Mouse (Mus musculus) embryonic stem cell, embryonic (primary cell): ENCODE measurements around the gene Gm43191.
"Not testable (repeated sequence)": the region's sequence is repeated elsewhere in the genome, so short reads cannot be mapped to it uniquely, and the experiment has no call there.

Experiments
- CTCF ChIA-PET, 4 experiments: fragments of 300-600 bp in 2 of 4; fragments of 350-600 bp in 2 of 4; sonication (Branson Sonifier 250); formaldehyde crosslinking; loops; one replicate each; lab custom pipeline; 2022; ENCODE audit warnings: inconsistent platforms in 2 of 4; lab: Charles Lee
- POLR2A ChIA-PET, 4 experiments: fragments of 300-600 bp in 2 of 4; fragments of 350-600 bp in 2 of 4; sonication (Branson Sonifier 250); formaldehyde crosslinking; loops; one replicate each; lab custom pipeline; 2022; ENCODE audit warnings: antibody characterized with exemption in 4 of 4, inconsistent platforms in 1 of 4; lab: Charles Lee

The Gm43191 gene

DNA sequence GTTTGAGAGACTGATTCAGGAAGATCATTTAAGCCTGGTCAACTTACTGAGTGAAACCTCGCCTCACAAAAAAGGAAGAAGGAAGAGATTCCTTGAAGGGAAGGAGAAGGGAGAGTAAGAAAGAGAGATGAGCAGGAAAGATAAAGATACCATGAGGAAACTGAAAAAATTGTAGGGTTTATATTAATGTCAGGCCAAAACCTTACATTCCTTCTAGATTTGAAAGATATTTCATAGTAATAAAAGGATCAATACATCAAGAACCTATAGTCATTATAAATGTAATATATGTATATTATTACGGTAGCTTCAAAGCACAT is 14.6 kb upstream of the Gm43191 start:
- ChIA-PET POLR2A (interaction anchor here in 2 of 4 experiments (0.5 to 1.0 kb wide), 3 partner anchors 9 to 260 kb away, joined by 3 to 5 read pairs (median 4); no protein-coding TSS in a partner anchor), CTCF (no interaction called here)

DNA sequence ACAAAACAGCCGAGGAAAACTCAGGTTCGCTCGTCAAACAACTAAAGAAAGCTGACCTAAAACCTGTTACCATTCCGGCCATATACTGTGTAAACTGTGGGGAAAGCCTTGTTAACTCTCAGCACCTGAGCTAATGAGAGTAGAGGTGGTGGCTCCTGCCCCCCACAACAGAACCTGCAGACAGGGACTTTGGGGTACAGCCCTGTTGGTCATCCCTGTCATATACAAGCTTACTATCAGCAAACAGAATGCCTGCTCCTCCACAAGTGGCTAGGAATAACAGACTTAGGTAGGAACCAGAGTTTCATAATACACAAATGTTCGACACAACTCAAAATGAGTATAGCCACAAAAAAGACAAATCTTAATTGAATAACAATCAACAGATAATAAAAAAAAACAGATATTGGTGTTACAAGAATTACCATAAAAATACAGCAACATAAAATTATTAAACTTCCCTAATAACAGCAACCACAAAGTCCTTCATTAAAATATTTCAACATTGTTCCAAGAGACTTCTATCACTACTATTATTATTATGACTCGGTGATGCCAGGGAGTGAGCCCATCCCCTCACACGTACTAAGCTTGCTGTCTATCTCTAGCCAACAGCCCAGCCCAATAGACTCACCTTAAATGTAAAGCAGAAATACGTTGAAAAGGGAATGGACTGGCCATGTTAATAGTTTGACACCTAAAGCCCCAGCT is 14.1 kb upstream of the Gm43191 start:
- ChIA-PET CTCF (no interaction called here), POLR2A (interaction anchor here in 3 of 4 experiments (0.5 to 1.0 kb wide), 3 partner anchors 9 to 260 kb away, joined by 3 to 5 read pairs (median 4); no protein-coding TSS in a partner anchor)

DNA sequence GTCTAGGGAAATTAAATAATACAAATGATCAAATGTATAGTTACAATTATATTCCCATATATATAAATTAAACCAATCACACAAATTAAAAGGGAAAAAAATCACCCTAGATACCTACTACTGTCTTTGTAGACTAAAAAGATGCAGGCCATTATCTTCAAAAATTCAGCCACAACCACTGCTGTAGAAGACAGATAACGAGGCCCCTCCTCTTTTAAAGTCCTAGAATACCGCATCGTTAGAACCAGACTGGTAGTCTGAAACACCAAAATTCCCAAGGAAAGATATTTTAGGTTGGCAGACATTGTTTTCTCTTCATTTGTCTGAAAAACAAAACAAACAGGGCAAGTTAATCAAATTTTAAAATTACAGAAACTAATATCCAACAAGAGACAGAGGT is 13.3 kb upstream of the Gm43191 start:
- ChIA-PET CTCF (no interaction called here), POLR2A (interaction anchor here in 1 of 4 experiments (1.0 kb wide), 1 partner anchor 35 kb away, joined by 3 read pairs; no protein-coding TSS in a partner anchor)

DNA sequence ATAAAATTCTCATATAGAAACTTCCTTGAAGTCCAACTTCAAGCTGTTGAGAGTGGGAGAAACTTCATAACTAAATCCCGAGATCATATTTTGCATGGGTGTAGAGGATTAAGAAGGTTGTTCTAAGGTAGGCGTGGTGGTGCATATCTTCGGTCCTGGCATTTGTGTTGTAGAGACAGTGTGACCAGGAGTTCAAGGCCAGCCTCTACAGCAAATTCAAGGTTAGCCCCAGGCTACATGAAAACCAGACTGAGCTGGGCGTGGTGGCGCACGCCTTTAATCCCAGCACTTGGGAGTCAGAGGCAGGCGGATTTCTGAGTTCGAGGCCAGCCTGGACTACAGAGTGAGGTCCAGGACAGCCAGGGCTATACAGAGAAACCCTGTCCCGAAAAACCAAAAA is 16.8 kb downstream of the Gm43191 start:
- POLR2A ChIA-PET: interaction anchor here in 3 of 4 experiments (0.8 to 7.9 kb wide), 16 partner anchors 9 to 90 kb away, joined by 3 to 65 read pairs (median 4); partner anchors contain the start of genes Sass6 (in 2 of the 3) and Gm43191 (in 1 of the 3)
- CTCF ChIA-PET: interaction anchor here in 1 of 4 experiments (0.6 kb wide), 1 partner anchor 242 kb away, joined by 8 read pairs; no protein-coding TSS in a partner anchor

DNA sequence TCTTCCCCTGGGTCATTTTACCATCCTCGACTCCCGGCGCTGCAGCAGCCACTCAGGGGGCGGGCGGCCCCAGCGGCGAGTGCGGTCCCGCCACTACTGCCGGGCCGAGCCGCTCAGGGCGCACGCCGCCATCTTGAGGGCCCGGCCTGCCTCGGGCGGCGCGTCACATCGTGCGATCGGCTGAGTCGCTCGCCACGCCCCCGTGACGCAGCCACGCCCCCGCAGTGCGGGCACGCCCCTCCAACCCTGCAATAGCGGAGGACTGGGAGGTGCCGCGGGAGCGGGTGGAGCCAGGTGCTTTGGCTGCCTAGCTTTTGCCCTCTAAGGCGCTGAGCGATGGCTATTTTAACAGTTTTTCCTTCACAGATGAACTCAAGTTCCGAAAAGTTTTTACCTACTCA is 18.6 kb downstream of the Gm43191 start, which contains the start of gene Mfsd14a:
Gene Mfsd14a (minus strand): TSS at position 215 of the 401 bp plus-strand sequence.
- ChIA-PET POLR2A (interaction anchor here in 2 of 4 experiments (0.6 to 7.9 kb wide), 21 partner anchors 8 to 775 kb away, joined by 3 to 65 read pairs (median 4); partner anchors contain the start of genes Dbt (in 1 of the 2), Dph5 (in 1 of the 2), Rtca (in 1 of the 2) and Sass6 (in 1 of the 2)), CTCF (no interaction called here)

DNA sequence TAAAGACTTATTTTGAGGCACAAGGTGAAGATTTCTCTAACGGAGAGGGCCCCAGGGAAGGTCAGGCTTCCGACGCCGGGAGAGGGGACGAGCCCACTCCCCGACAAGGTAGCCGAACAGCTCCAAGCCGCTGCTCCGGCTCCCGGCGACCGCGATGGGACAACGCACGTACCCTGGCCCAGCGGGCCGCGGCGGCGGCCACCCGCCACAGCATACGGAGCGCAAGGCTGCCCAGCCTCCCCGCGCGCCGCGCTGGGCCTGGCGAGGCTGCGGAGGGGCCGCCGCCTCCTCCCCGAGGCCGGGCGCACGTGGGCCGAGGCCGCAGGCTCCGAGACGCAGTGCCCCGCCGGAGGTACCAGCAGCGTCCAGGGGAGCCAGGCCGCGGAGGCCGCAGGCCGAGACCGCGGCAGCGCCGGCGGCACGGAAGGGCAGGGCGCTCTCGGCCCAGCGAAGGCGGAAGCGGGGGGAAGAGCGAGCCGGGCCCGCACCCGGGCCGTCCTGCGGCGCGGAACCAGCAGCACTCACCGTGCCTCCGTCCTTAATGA is 19.1 kb downstream of the Gm43191 start:
- CTCF ChIA-PET: no interaction called here

DNA sequence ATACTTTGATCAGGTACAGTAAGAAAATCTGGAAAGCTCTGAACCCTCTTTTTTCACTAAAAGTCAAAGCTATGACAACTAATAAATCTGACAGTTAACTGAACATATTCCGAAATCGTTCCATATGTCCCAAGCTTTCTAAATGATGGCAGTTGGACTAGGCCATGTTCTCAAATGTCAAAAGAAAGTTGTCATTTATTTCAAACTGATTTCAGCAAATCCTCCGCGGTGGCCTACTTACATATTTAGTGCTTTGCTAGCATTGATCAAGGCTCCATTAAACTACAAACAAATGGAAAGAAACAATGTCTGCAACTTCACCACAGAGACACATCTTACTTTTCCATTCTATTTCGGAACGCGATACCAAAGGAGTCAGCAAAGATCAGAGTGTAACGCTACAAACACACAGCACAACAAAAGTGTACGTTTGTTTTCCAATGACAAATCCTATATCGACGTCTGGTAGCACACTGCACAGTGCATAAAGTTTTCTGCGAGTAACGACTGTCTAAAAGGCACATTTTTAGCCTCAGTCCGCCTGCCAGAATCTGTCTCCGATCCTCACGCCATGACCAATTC is 19.7 kb downstream of the Gm43191 start:
- ChIA-PET POLR2A (interaction anchor here in 3 of 4 experiments (0.6 to 13.9 kb wide), 22 partner anchors 9 to 333 kb away, joined by 3 to 193 read pairs (median 4); partner anchors contain the start of genes Gm43191 (in 1 of the 3), Sass6 (in 1 of the 3) and Slc35a3 (in 1 of the 3)), CTCF (no interaction called here)

More for the DNA sequence above, 19.1 kb downstream of the Gm43191 start:
- POLR2A ChIA-PET: interaction anchor here in 3 of 4 experiments (0.6 to 13.9 kb wide), 26 partner anchors 9 to 774 kb away, joined by 3 to 193 read pairs (median 4); partner anchors contain the start of genes Dbt (in 1 of the 3), Dph5 (in 1 of the 3), Rtca (in 1 of the 3) and Sass6 (in 1 of the 3)

DNA sequence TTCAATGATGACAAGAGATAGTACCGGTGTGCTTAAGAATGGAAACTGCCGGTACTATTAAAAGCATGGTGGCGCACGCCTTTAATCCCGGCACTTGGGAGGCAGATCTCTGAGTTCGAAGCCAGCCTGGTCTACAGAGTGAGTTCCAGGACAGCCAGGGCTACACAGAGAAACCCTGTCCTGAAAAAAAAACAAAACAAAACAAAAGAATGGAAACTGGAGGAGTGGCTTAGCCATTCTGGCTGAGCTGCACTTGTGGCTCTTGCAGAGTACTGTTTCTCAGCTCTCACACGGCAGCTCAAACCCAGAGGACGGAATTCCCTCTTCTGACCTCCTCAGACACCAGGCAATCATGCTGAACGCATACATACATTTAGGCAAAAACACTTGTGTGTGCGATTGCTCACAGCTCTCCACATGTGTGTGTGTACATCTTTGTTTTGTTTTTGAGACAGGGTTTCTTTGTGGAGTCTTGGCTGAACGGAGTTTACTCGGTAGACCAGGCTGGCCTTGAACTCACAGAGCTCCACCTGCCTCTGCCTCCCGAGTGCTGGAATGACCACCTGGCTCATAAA is 21.1 kb downstream of the Gm43191 start:
- CTCF ChIA-PET: no interaction called here
- POLR2A ChIA-PET: interaction anchor here in 3 of 4 experiments (0.6 to 13.9 kb wide), 42 partner anchors 9 to 328 kb away, joined by 3 to 193 read pairs (median 4); partner anchors contain the start of genes Gm43191 (in 2 of the 3), Sass6 (in 2 of the 3), Dbt (in 1 of the 3) and Slc35a3 (in 1 of the 3)

DNA sequence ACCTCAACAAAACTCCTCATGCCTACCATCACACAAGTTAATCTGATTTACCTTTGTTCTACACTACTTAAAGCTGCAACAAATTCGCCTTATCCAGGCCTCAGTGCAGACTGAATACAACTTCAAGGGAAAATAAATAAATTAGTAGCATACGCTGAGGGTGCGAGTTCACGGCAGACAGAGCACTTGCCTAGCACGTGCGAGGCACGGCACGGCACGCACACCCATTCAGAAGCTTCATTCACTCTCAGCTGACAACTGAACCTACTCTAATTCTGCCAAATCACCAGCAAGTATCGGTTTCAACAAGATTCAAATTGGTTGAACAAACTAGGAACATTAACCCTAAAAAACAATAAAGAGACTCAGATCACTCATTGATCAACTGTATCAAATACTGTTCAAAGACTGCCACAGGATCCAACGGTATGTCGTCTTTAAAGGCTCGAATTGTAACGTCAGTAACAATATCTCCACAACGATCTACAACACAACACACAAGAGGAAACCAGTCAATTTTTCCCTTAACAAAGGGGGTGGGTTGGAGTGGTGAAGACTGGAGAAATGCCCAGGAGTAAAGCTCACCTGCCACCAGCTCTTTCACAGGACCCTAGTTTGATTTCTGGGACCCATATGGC is 22.0 kb downstream of the Gm43191 start:
- ChIA-PET POLR2A (interaction anchor here (0.6 to 13.9 kb wide), 28 partner anchors 8 to 318 kb away, joined by 3 to 193 read pairs (median 4); partner anchors contain the start of genes Gm43191 (in 2 of the 4), Dbt (in 1 of the 4), Sass6 (in 1 of the 4) and Slc35a3 (in 1 of the 4)), CTCF (interaction anchor here in 1 of 4 experiments (0.7 kb wide), 1 partner anchor 294 kb away, joined by 3 read pairs; no protein-coding TSS in a partner anchor)

DNA sequence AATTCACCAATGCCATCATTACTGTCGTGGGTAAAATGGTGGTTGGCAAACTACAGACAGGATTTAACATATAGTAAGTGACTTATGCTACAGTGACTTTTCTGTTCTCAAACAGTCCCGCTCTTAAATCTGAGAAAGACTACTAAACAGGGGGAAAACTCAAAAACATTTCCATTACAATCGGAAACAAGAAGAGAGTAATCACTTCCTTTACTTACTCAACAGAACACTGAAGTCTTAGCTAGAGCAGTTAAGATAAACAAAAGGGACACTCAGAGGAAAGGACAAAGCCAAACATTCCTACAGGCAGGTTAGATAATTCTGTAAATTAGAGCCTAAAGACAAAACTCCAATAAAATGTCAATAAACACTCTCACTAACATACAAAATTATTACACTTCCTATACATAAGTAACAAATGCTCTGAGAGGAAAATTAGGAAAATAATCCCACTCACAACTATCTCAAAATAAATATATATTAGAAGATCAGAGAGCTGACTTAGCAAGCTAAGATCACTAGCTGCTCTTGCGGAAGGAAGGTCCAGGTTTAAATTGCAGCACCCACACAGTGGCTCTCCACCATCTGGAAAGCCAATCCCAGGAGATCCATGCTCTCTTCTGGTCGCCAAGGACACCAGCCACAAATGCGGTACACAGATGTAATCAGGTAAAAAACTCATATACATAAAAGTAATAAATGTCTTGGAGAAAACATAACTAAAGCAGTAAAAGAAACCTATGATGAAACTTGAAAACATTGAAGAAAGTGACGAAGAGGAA is 24.7 kb downstream of the Gm43191 start:
- POLR2A ChIA-PET: interaction anchor here in 3 of 4 experiments (0.6 to 13.9 kb wide), 21 partner anchors 9 to 143 kb away, joined by 3 to 193 read pairs (median 4); partner anchors contain the start of genes Dbt (in 1 of the 3), Sass6 (in 1 of the 3) and Slc35a3 (in 1 of the 3)
- CTCF ChIA-PET: interaction anchor here in 2 of 4 experiments (0.5 to 1.4 kb wide), 2 partner anchors 92 to 323 kb away, joined by 4 to 6 read pairs; no protein-coding TSS in a partner anchor

DNA sequence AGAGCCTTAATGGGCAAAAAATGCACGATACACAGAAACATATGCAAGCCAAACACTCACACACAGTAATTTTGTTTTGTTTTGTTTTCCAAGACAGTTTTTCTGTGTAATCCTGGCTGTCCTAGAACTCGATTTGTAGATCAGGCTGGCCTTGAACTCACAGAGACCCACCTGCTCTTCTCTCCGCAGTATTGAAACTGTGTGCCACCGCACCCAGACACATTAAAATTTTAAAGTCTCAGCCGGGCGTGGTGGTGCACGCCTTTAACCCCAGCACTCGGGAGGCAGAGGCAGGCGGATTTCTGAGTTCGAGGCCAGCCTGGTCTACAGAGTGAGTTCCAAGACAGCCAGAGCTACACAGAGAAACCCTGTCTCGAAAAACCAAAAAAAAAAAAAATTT is 27.0 kb downstream of the Gm43191 start:
- POLR2A ChIA-PET: interaction anchor here in 2 of 4 experiments (1.3 to 13.9 kb wide), 3 partner anchors 8 to 18 kb away, joined by 3 to 193 read pairs (median 65); partner anchors contain the start of gene Mfsd14a (in 1 of the 2)

DNA sequence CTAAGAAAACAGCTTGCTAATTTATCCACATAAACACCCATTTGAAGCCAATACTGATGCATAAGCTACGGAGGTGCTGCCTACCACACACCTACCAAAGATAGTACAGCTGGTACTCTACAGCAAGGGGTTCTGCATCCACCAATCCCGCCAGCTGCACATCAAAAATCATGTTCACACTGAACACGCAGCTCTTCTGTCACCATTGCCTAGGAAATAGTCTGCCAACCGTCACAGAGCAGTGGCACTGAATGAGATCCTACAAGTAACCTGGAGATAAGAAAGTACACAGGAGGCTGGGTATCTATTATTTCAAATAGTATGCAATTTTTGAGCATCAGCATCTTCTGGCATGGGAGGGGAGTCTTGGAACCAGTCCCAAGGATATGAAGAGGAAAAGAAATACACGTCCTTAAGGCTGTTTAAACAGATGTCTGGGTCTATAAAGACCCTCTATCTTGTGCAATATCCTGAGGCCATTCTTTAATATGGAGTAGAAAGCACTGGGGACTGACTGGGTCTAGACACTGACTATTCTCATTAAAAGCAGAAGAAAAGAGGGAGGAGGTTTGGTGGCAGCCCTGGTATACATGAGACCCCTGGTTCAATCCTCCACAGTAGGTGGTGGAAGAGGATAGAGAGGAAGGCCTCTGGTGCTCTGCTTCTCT is 27.6 kb downstream of the Gm43191 start:
- ChIA-PET POLR2A (interaction anchor here in 2 of 4 experiments (1.3 to 13.9 kb wide), 4 partner anchors 8 to 18 kb away, joined by 3 to 193 read pairs (median 34); partner anchors contain the start of gene Mfsd14a (in 1 of the 2)), CTCF (no interaction called here)

More for the DNA sequence above, 27.0 kb downstream of the Gm43191 start:
- CTCF ChIA-PET: not testable (repeated sequence)

DNA sequence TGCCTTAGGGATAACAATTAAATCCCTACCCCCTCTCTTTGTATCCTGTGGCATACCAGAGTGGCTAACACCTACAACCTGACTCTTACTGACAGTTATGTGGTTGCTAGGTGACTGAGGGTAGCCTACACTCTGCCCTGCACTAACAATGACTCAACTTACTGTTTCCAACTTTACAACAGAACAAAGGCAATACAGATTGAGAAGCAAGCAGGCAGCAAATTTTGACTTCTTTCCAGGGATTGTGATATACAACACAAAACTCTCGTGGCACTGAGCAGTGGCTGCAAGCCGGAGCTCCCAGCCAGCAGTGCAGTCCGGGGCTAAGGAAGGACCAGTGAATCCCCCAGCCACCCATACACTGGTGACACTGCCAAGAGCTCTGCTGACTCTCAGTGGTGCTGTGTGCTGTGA is 29.0 kb downstream of the Gm43191 start:
- ChIA-PET CTCF (no interaction called here), POLR2A (interaction anchor here in 2 of 4 experiments (0.8 to 13.9 kb wide), 5 partner anchors 8 to 20 kb away, joined by 3 to 193 read pairs (median 4); partner anchors contain the start of gene Mfsd14a (in 1 of the 2))

DNA sequence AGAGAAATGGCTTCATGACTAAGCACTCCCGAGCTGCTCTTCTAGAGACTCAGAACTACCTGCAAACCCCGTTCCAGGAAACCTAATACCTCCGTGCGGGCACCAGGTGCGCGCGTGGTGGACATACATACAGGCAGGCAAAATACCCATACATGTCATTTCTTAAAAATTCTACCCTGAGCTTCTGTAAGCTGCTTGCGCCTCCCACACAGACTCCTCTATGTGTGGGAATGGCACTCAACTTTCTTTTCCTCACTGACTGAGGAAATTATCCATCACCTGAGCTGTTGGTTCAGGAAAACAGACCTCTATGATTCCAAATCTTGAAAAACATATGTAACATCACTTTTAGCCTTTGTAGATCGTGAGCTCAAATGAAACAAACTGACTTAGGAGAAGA is 30.4 kb downstream of the Gm43191 start:
- ChIA-PET CTCF (interaction anchor here in 2 of 4 experiments (0.6 to 1.2 kb wide), 4 partner anchors 11 to 139 kb away, joined by 3 read pairs; no protein-coding TSS in a partner anchor), POLR2A (interaction anchor here (0.6 to 13.9 kb wide), 17 partner anchors 9 to 311 kb away, joined by 3 to 193 read pairs (median 5); partner anchors contain the start of genes Mfsd14a (in 2 of the 4), Cdc14a (in 1 of the 4), Gm43191 (in 1 of the 4) and Sass6 (in 1 of the 4))

DNA sequence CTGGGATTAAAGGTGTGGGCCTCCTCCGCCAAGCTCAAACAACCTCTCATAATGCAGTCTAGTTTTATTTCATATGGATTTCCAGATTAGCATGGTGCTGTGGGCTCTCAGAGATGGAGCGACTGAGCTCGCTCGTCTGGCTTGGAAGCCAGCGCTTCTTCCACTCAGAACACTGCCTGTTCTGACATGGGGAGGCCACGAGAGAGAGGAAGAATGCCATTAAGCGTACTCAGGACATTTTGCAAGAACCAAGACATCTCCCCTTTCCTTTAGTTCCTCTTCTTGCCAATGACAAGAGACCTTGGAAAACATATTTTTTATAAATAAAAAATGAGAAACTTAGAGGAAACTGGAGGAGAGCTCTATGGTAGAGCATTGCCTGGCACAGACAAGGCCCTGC is 32.3 kb downstream of the Gm43191 start:
- ChIA-PET CTCF (no interaction called here), POLR2A (interaction anchor here in 2 of 4 experiments (0.9 to 13.9 kb wide), 5 partner anchors 9 to 101 kb away, joined by 3 to 193 read pairs (median 10); partner anchors contain the start of gene Mfsd14a (in 1 of the 2))
